Mouse (Mus musculus) brain, embryonic 14.5 days (tissue): ENCODE measurements around the gene Zcchc14.

Experiments used
- CTCF ChIP-seq: fragments of 200-500 bp; IDR thresholded peaks from 2 replicates; pipeline ENCODE4 v1.5.1; 2012; ENCODE audit warnings: inconsistent platforms, mild to moderate bottlenecking, moderate library complexity, borderline replicate concordance; ENCODE audit not compliant: insufficient read depth, insufficient read length; ENCODE audit errors: extremely low read depth
- POLR2A ChIP-seq: fragments of 200-500 bp; IDR thresholded peaks from 2 replicates; pipeline ENCODE4 v1.6.1; 2012; ENCODE audit warnings: mild to moderate bottlenecking, inconsistent platforms, borderline replicate concordance; ENCODE audit not compliant: poor library complexity, insufficient read depth, insufficient read length, severe bottlenecking; ENCODE audit errors: extremely low read depth

DNA sequence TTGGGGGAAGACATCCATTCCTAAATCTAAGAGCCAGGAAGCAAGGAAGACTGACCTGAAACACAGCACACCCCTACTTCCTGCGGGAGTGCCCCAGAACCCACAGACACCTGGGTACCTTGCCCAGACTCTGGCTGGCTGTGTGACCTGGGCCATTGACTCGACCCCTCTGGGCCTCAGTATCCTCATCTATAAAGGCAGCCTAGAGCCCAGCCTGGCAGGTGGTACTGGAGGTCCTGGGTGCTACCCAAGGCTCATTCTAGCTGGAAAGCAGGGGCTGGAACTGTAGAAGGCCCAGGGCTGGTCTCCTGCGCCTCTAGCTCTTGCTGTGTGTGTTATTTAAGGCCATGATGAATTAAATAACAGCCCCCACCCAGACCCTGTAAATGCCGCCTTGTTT lies 1.4 kb upstream of the Zcchc14 start:
- no peak for TF ChIP-seq CTCF
- no peak for TF ChIP-seq POLR2A
